Mouse (Mus musculus) intestine, embryonic 16.5 days (tissue): ENCODE measurements around the gene Rdh8. TPM values are rescaled to one million over a fixed set of nuclear protein-coding genes. Genes with fewer than 3 reads are reported as not detected.
A peak's percentile ranks its signal among the peaks of the same experiment; 100 is the strongest.

Experiments
- ATAC-seq: fragments of 200-750 bp; cut with Nextera tagmentation; 2 replicates; pipeline ENCODE4 v1.8.0; 2017; ENCODE audit warnings: moderate TSS enrichment, moderate library complexity
- H3K27ac ChIP-seq: fragments of 300-500 bp; sonication (generic); 2 replicates; pipeline ENCODE4 v1.5.1; 2014; ENCODE audit warnings: mild to moderate bottlenecking, low read length
- H3K27me3 ChIP-seq: fragments of 300-500 bp; sonication (generic); replicated peaks from 2 replicates; pipeline ENCODE4 v1.6.1; 2014; ENCODE audit warnings: low read length, control low read depth, mixed read lengths; ENCODE audit not compliant: control insufficient read depth, insufficient read depth
- H3K36me3 ChIP-seq: fragments of 300-500 bp; sonication (generic); 2 replicates; pipeline ENCODE4 v1.6.1; 2014; ENCODE audit warnings: low read length, control low read depth; ENCODE audit not compliant: control insufficient read depth, insufficient read depth
- H3K4me1 ChIP-seq: fragments of 300-500 bp; sonication (generic); 2 replicates; pipeline ENCODE4 v1.6.1; 2014; ENCODE audit warnings: low read length, control low read depth, mixed read lengths; ENCODE audit not compliant: control insufficient read depth, insufficient read depth
- H3K4me2 ChIP-seq: fragments of 300-500 bp; sonication (generic); 2 replicates; pipeline ENCODE4 v1.6.1; 2014; ENCODE audit warnings: low read depth, low read length, control low read depth
- H3K4me3 ChIP-seq: fragments of 300-500 bp; sonication (generic); 2 replicates; pipeline ENCODE4 v1.5.1; 2014; ENCODE audit warnings: mild to moderate bottlenecking, low read length
- H3K9ac ChIP-seq: fragments of 300-500 bp; sonication (generic); 2 replicates; pipeline ENCODE4 v1.6.1; 2014; ENCODE audit warnings: low read depth, low read length
- H3K9me3 ChIP-seq: fragments of 300-500 bp; sonication (generic); 2 replicates; pipeline ENCODE4 v1.6.1; 2016; ENCODE audit warnings: low read length, control low read depth; ENCODE audit not compliant: control insufficient read depth
- WGBS: fragments of 180-500 bp; shearing (Covaris S2); extraction: QIAGEN DNeasy Blood & Tissue Kit; methylation state at CpG from one replicate; pipeline ENCODE4 v1.1.7; 2014; 5-methylcytosine and 5-hydroxymethylcytosine counted together
- polyA plus RNA-seq: library from polyadenylated mRNA; unstranded; fragments of >200 nt; fragmentation: Nextera tagmentation; extraction: Ambion mirVana; gene quantifications from 2 replicates; pipeline ENCODE4 v1.2.1, GENCODE M21; 2015

Gene Rdh8
- not detected in 2 replicates for polyA plus RNA-seq

- Histone ChIP-seq H3K4me3 (no peak within 1 kb of the TSS), H3K27me3 (0 out of 2 replicates have a peak, but pooled peaks cover 2% of the 10 kb centered on the region), H3K36me3 (no peaks in the 10 kb centered on the region), H3K27ac (no peak within 1 kb of the TSS), H3K4me2 (no peak within 1 kb of the TSS), H3K9me3 (no peaks in the 10 kb centered on the region), H3K4me1 (no peaks in the 10 kb centered on the region), H3K9ac (no peak within 1 kb of the TSS)
- WGBS: 78% methylated on average over 6 of the region's 6 CpGs
- ATAC-seq: no peak
Measured at GRCm38 (mm10) chr9:20818236-20818635, at the start of gene Rdh8. Gene Rdh8 (plus strand): TSS chr9:20818503.

GRCm38 (mm10) chr9:20781286-20781685, 37.0 kb upstream of the Rdh8 start:
- H3K27ac ChIP-seq: no peak overlapping the region
- H3K36me3 ChIP-seq: no peaks in the 10 kb centered on the region
- H3K9ac ChIP-seq: no peak overlapping the region
- H3K4me1 ChIP-seq: no peaks in the 10 kb centered on the region
- H3K9me3 ChIP-seq: no peaks in the 10 kb centered on the region
- no peak overlapping the region for H3K4me3 ChIP-seq
- 79% methylated on average over 3 of the region's 3 CpGs for WGBS
- no peak overlapping the region for H3K4me2 ChIP-seq
- H3K27me3 ChIP-seq: no peaks in the 10 kb centered on the region
- ATAC-seq: no peak

GRCm38 (mm10) chr9:20785055-20785454, 33.2 kb upstream of the Rdh8 start:
- ATAC-seq: no peak
- H3K4me3 ChIP-seq: no peak overlapping the region
- H3K4me1 ChIP-seq: no peaks in the 10 kb centered on the region
- H3K9ac ChIP-seq: no peak overlapping the region
- H3K27me3 ChIP-seq: no peaks in the 10 kb centered on the region
- 76% methylated on average over 6 of the region's 6 CpGs for WGBS
- no peaks in the 10 kb centered on the region for H3K36me3 ChIP-seq
- no peak overlapping the region for H3K4me2 ChIP-seq
- no peaks in the 10 kb centered on the region for H3K9me3 ChIP-seq
- H3K27ac ChIP-seq: no peak overlapping the region

GRCm38 (mm10) chr9:20787992-20788391, 30.3 kb upstream of the Rdh8 start:
- Histone ChIP-seq H3K36me3 (no peaks in the 10 kb centered on the region), H3K4me1 (no peaks in the 10 kb centered on the region), H3K27me3 (no peaks in the 10 kb centered on the region), H3K4me3 (no peak overlapping the region), H3K4me2 (no peak overlapping the region), H3K9me3 (no peaks in the 10 kb centered on the region), H3K27ac (no peak overlapping the region), H3K9ac (no peak overlapping the region)
- 71% methylated on average over 8 of the region's 8 CpGs for WGBS
- no peak for ATAC-seq

GRCm38 (mm10) chr9:20789651-20790050, 28.7 kb upstream of the Rdh8 start:
- H3K4me3 ChIP-seq: no peak overlapping the region
- H3K27me3 ChIP-seq: 0 out of 2 replicates have a peak, but pooled peaks cover 3% of the 10 kb centered on the region
- WGBS: 72% methylated on average over 3 of the region's 4 CpGs
- H3K4me2 ChIP-seq: no peak overlapping the region
- H3K4me1 ChIP-seq: peaks cover 7% of the 10 kb centered on the region; the same call in 1 of the 2 replicates
- no peak for ATAC-seq
- no peak overlapping the region for H3K9ac ChIP-seq
- H3K36me3 ChIP-seq: no peaks in the 10 kb centered on the region
- no peaks in the 10 kb centered on the region for H3K9me3 ChIP-seq
- no peak overlapping the region for H3K27ac ChIP-seq

GRCm38 (mm10) chr9:20790345-20790744, 28.0 kb upstream of the Rdh8 start:
- H3K4me2 ChIP-seq: no peak overlapping the region
- H3K9ac ChIP-seq: no peak overlapping the region
- H3K27me3 ChIP-seq: 0 out of 2 replicates have a peak, but pooled peaks cover 3% of the 10 kb centered on the region
- no peaks in the 10 kb centered on the region for H3K36me3 ChIP-seq
- no peak overlapping the region for H3K27ac ChIP-seq
- peaks cover 7% of the 10 kb centered on the region for H3K4me1 ChIP-seq
- H3K4me3 ChIP-seq: no peak overlapping the region
- 75% methylated on average over 3 of the region's 3 CpGs for WGBS
- ATAC-seq: no peak
- H3K9me3 ChIP-seq: no peaks in the 10 kb centered on the region

GRCm38 (mm10) chr9:20794108-20794806, 24.0 kb upstream of the Rdh8 start:
- Histone ChIP-seq H3K27me3 (0 out of 2 replicates have a peak, but pooled peaks cover 3% of the 10 kb centered on the region), H3K4me3 (no peak overlapping the region), H3K36me3 (no peaks in the 10 kb centered on the region), H3K4me2 (no peak overlapping the region), H3K27ac (peak overlapping the region; percentile 63), H3K9me3 (no peaks in the 10 kb centered on the region), H3K9ac (no peak overlapping the region), H3K4me1 (peaks cover 7% of the 10 kb centered on the region)
- ATAC-seq: peak; percentile 60
- 21% methylated on average over 7 of the region's 7 CpGs for WGBS

GRCm38 (mm10) chr9:20804266-20805158, 13.8 kb upstream of the Rdh8 start:
- 71% methylated on average over 13 of the region's 13 CpGs for WGBS
- Histone ChIP-seq H3K27me3 (no peaks in the 10 kb centered on the region), H3K9ac (no peak overlapping the region), H3K9me3 (no peaks in the 10 kb centered on the region; the same call in 1 of the 2 replicates), H3K4me1 (no peaks in the 10 kb centered on the region), H3K4me2 (no peak overlapping the region), H3K36me3 (no peaks in the 10 kb centered on the region), H3K4me3 (no peak overlapping the region), H3K27ac (no peak overlapping the region)
- peak; percentile 79 for ATAC-seq

- Histone ChIP-seq H3K9ac (no peak overlapping the region), H3K27ac (no peak overlapping the region), H3K4me3 (no peak overlapping the region), H3K36me3 (no peaks in the 10 kb centered on the region), H3K27me3 (no peaks in the 10 kb centered on the region), H3K4me2 (no peak overlapping the region), H3K4me1 (no peaks in the 10 kb centered on the region), H3K9me3 (no peaks in the 10 kb centered on the region; the same call in 1 of the 2 replicates)
- 86% methylated on average over 3 of the region's 3 CpGs for WGBS
- ATAC-seq: no peak
Measured at GRCm38 (mm10) chr9:20805159-20805495, 13.2 kb upstream of the Rdh8 start.
